Mouse (Mus musculus): ENCODE results near the gene Anp32b. TPM values are rescaled to one million over a fixed set of nuclear protein-coding genes. Genes with fewer than 3 reads are reported as not detected.

The Anp32b gene
- polyA plus RNA-seq, 1 experiment from 2014 or later, result 183 TPM

DNA sequence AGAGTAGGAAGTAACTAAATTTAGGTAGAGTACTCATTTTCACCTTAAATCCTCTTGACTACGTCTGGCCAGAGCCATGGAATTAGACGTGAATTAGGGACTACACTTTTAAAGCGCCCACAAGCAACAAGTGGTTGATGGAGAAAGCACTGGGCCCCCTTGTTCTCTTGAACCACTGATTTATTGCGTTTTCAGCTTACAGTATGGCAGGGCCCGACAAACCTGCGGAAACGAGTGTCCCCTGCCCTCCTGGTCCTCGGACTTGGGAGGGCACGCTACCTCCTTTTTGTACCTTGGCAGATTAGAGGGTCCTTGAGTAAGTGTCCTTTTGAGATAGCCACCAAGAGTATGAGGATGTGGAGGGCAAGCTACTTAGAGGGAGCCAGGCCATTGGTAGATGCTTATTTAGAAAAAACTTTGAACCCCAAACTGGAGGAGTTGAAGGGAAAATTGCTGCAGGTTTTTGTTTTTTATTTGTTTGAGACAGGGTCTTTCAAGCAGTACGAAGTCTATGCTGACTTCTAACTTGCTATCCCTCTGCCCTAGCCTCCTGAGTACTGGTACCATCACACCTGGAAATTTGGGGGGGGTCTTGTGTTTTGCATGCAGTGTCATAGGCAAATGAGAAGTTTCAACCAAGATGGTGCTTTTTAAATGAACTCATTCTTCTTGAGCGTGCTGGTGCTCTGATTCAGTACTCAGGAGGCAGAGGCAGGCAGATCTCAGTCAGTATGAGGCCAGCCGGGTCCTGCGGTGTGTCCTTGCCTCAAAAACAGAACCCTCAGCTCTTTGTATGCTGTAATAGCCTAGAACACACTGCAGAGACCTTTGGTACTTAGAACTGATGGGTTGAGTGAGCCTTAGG lies 2.4 kb downstream of the Anp32b start:
- no peaks in the 10 kb centered on the region for H3K27me3 ChIP-seq
- ChIA-PET POLR2A (interaction anchor here (0.6 kb wide), 1 partner anchor 50 kb away, joined by 6 read pairs; no protein-coding TSS in a partner anchor), CTCF (interaction anchor here (0.7 to 1.9 kb wide), 3 partner anchors 23 to 63 kb away, joined by 3 to 6 read pairs (median 3); no protein-coding TSS in a partner anchor)
- no peak for TF ChIP-seq CTCF (IDR thresholded peaks at IDR 0.05)
- ATAC-seq (no peak), DNase-seq (ENCODE audit: low read depth, low spot score) (no peak)
- in situ Hi-C loops (cut with MboI; ENCODE audit: low pct_unique_long_range_greater_than_20kb), result no loop called here

DNA sequence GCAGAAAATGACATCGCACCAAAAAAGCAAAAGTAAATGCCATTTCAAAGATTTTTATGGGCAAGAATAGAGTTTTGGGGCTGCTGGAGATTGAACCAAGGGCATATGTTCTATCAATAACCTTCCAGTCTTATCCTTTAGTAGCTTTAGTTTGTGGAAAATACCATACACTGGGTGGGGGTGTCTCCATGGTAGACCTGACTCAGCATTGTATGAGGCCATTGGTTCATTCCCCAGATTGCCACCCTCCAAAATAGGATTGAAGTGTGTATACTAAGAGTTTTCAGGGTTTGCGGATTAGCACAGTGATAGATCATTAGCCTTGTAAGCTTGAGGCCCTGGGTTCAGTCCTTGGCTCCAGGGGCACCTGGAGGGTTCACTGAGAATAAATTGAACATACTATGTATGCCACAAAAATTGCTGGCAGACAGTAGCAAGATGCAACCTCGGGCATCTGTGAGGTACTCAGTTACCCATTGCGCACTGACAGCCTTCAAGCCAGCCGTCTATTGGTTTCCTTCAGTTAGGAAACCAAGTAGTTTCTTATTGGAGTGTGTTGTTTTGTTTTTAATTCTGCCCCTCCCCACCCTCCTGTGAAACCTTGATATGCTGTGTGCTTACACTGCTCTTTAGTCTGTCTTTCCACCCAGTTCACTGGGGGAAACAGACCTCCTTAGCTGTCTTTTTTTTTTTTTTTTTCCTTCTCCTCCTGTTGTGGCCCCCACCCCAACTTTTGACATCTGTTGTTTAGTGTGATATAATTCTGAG lies 3.6 kb downstream of the Anp32b start:
- no peaks in the 10 kb centered on the region for H3K27me3 ChIP-seq
- POLR2A ChIA-PET, result no interaction called here
- no peak for DNase-seq (ENCODE audit: low read depth, low spot score)
- CTCF ChIA-PET, result interaction anchor here (1.2 to 1.9 kb wide), 2 partner anchors 22 to 64 kb away, joined by 3 to 6 read pairs; no protein-coding TSS in a partner anchor
- TF ChIP-seq CTCF (IDR thresholded peaks at IDR 0.05), result no peak
- in situ Hi-C loops (cut with MboI; ENCODE audit: low pct_unique_long_range_greater_than_20kb), result no loop called here
- no peak for ATAC-seq

DNA sequence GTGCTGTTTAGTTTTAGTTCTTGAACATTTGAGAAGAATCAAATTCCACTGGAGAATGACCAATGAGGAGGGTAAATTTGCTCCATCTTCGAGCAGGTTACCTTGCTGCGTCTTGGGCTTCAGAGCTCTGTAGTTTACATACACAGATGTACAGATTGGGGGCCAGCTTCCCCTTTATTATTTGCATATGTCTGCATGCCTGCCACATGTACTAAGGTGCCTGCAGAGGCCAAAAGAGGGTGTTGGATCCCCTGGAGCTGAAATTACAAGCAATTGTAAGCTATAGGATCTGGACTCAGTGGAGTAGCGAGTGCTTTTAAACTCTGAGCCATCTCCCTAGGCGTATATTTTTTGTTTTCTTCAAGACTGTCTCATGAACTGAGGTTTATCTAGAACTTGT lies 6.1 kb downstream of the Anp32b start:
- in situ Hi-C loops (cut with MboI; ENCODE audit: low pct_unique_long_range_greater_than_20kb), result no loop called here

DNA sequence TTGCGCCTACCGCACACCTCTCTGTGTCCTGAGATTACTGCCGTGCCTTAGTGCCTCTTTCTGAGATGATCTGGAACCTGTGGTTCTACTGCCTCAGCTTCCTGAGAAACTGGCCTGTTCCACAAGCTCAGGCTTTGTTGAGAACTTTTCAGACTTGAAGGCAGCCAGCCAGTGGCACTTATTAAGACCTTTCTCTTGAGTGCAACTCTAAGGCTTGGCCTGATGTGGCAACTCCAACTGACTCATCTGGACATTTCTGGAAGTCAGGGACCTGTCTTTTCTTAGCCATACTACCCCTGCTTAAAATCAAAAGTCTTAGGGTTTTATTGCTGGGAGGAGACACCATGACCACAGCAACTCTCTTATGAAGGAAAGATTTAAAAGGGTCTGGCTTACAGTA lies 6.5 kb downstream of the Anp32b start:
- in situ Hi-C loops (cut with MboI; ENCODE audit: low pct_unique_long_range_greater_than_20kb), result no loop called here
- ChIA-PET CTCF (no interaction called here), POLR2A (no interaction called here)
- no peak for ATAC-seq
- no peak for TF ChIP-seq CTCF (IDR thresholded peaks at IDR 0.05)
- H3K27me3 ChIP-seq, result no peaks in the 10 kb centered on the region
- no peak for DNase-seq (ENCODE audit: low read depth, low spot score)

More for the DNA sequence above, 6.1 kb downstream of the Anp32b start:
- no peaks in the 10 kb centered on the region for H3K27me3 ChIP-seq
- no peak for TF ChIP-seq CTCF (IDR thresholded peaks at IDR 0.05)
- CTCF ChIA-PET, result no interaction called here
- no peak for ATAC-seq
- no peak for DNase-seq (ENCODE audit: low read depth, low spot score)
- POLR2A ChIA-PET, result no interaction called here

GRCm38 (mm10) chr4:46458411-46458810 lies 7.7 kb downstream of the Anp32b start:
- no peak for ATAC-seq

DNA sequence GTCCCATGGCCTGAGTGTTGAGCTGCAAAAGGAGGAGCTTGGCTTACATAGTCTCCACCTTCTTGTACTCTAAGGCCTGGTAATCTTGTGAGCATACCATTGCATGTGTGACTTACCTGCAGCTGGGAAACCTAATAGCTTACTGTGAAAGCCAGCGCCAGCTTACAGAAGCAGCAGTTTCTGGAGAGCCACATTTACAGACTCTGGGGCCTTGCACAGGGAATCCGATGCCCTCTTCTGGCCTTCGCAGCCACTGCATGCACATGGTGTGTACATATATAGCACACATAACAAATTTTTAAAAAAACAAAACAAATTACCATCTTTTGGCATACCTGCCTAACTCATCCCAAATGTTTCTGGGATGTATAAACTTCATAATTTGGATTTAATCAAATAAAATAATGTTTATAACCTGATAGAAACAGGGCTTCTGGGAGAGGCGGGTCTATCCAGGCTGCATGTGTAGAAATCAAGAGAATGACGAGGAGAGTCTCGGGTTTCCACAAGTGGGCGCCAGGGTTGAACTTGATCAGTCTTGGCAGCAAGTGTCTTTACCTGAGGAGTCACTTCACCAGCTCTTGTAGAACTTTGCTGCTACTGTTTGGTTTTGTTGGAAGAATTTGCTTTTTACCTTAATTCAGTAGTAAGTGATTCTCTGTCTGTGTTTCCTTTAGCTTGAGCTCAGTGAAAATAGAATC lies 12.6 kb downstream of the Anp32b start:
- in situ Hi-C loops (cut with MboI; ENCODE audit: low pct_unique_long_range_greater_than_20kb), result no loop called here
- DNase-seq (ENCODE audit: low read depth, low spot score) (no peak), ATAC-seq (no peak)
- CTCF ChIA-PET, result interaction anchor here (0.8 to 1.7 kb wide), 4 partner anchors 13 to 72 kb away, joined by 3 to 4 read pairs (median 3); partner anchors contain the start of genes Anp32b and Hemgn
- H3K27me3 ChIP-seq, result no peaks in the 10 kb centered on the region
- POLR2A ChIA-PET, result interaction anchor here (0.9 to 1.0 kb wide), 2 partner anchors 9 to 72 kb away, joined by 3 to 4 read pairs; no protein-coding TSS in a partner anchor
- peak; percentile 57 for TF ChIP-seq CTCF (IDR thresholded peaks at IDR 0.05)

More at GRCm38 (mm10) chr4:46458411-46458810, 7.7 kb downstream of the Anp32b start:
- DNase-seq (ENCODE audit: low read depth, low spot score), result no peak
- POLR2A ChIA-PET, result no interaction called here
- H3K27me3 ChIP-seq, result no peaks in the 10 kb centered on the region
- in situ Hi-C loops (cut with MboI; ENCODE audit: low pct_unique_long_range_greater_than_20kb), result no loop called here
- CTCF ChIA-PET, result no interaction called here
- peak; percentile 17 for TF ChIP-seq CTCF (IDR thresholded peaks at IDR 0.05)

- DNase-seq (ENCODE audit: low read depth, low spot score) (no peak), ATAC-seq (no peak)
- no peaks in the 10 kb centered on the region for H3K27me3 ChIP-seq
- in situ Hi-C loops (cut with MboI; ENCODE audit: low pct_unique_long_range_greater_than_20kb), result no loop called here
- ChIA-PET CTCF (interaction anchor here (1.0 kb wide), 1 partner anchor 75 kb away, joined by 4 read pairs; no protein-coding TSS in a partner anchor), POLR2A (no interaction called here)
- TF ChIP-seq CTCF (IDR thresholded peaks at IDR 0.05), result no peak
Measured at GRCm38 (mm10) chr4:46465740-46466139, 15.0 kb downstream of the Anp32b start.

- no peaks in the 10 kb centered on the region for H3K27me3 ChIP-seq
- ATAC-seq, result no peak
- CTCF ChIA-PET, result no interaction called here
- POLR2A ChIA-PET, result no interaction called here
- in situ Hi-C loops (cut with MboI; ENCODE audit: low pct_unique_long_range_greater_than_20kb), result loop anchor here (10.0 kb wide), 1 partner anchor 90 kb away; the partner anchor contains the start of gene Trmo
- TF ChIP-seq CTCF (IDR thresholded peaks at IDR 0.05), result no peak
- DNase-seq (ENCODE audit: low read depth, low spot score), result no peak
Measured at GRCm38 (mm10) chr4:46475101-46475500, 24.4 kb downstream of the Anp32b start.

GRCm38 (mm10) chr4:46479081-46479480 lies 28.4 kb downstream of the Anp32b start:
- POLR2A ChIA-PET, result interaction anchor here (0.7 kb wide), 1 partner anchor 146 kb away, joined by 4 read pairs; no protein-coding TSS in a partner anchor
- ATAC-seq, result no peak
- no peak for DNase-seq (ENCODE audit: low read depth, low spot score)
- no peaks in the 10 kb centered on the region for H3K27me3 ChIP-seq
- no peak for TF ChIP-seq CTCF (IDR thresholded peaks at IDR 0.05)
- in situ Hi-C loops (cut with MboI; ENCODE audit: low pct_unique_long_range_greater_than_20kb), result loop anchor here (10.0 kb wide), 1 partner anchor 94 kb away; the partner anchor contains the start of gene Trmo
- CTCF ChIA-PET, result no interaction called here

All from Patski (cell line).